Mouse (Mus musculus) brain, embryonic 14.5 days (tissue): ENCODE measurements around the gene Gm8947.

Experiments used
- CTCF ChIP-seq: fragments of 200-500 bp; IDR thresholded peaks from 2 replicates; pipeline ENCODE4 v1.5.1; 2012; ENCODE audit warnings: inconsistent platforms, mild to moderate bottlenecking, moderate library complexity, borderline replicate concordance; ENCODE audit not compliant: insufficient read depth, insufficient read length; ENCODE audit errors: extremely low read depth
- POLR2A ChIP-seq: fragments of 200-500 bp; IDR thresholded peaks from 2 replicates; pipeline ENCODE4 v1.6.1; 2012; ENCODE audit warnings: mild to moderate bottlenecking, inconsistent platforms, borderline replicate concordance; ENCODE audit not compliant: poor library complexity, insufficient read depth, insufficient read length, severe bottlenecking; ENCODE audit errors: extremely low read depth

DNA sequence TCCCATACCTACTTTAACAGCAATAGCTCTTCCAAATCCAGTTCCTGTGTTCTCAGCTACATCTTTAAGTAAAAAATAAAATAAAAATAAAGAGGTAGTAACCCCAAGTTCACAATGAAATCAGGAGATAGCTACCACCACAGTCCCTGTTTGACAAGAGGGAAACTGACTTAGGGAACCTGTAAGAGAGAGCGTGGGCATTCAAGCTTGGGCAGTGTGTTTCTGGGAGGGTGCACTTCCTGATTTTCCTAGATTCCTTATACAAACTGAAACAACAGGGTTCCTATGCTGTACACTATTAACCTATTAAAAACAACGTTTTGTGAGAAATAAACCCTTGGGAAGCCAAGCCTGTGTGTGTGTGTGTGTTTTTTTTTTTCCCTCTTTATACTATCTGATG is 22.7 kb downstream of the Gm8947 start:
- no peak for TF ChIP-seq CTCF
- TF ChIP-seq POLR2A: no peak
